Mouse (Mus musculus) Patski (cell line): ENCODE results near the gene AI467606. TPM values are rescaled to one million over a fixed set of nuclear protein-coding genes. Genes with fewer than 3 reads are reported as not detected.
A peak's percentile ranks its signal among the peaks of the same experiment; 100 is the strongest.

ENCODE experiments used
- ATAC-seq: fragments of 100-300 bp; one replicate; pipeline ENCODE4 v1.8.0; 2021
- CTCF ChIA-PET: fragments of 350-600 bp; sonication (Branson Sonifier 250); formaldehyde crosslinking; loops from one replicate; lab custom pipeline; 2022; ENCODE audit warnings: inconsistent platforms; lab: Charles Lee
- POLR2A ChIA-PET: fragments of 350-600 bp; sonication (Branson Sonifier 250); formaldehyde crosslinking; loops from one replicate; lab custom pipeline; 2022; ENCODE audit warnings: antibody characterized with exemption, inconsistent platforms; lab: Charles Lee
- DNase-seq: peaks from one replicate; pipeline ENCODE4 v3.0.0-alpha.2; 2011; ENCODE audit warnings: low read depth, low spot score
- H3K27me3 ChIP-seq: fragments of 371-371 bp; one replicate; pipeline ENCODE4 v1.5.1; 2021
- CTCF ChIP-seq: fragments of 100-300 bp; IDR thresholded peaks from one replicate; pipeline ENCODE4 v1.5.1; 2021
- in situ Hi-C: fragments of 300-500 bp; cut with MboI; formaldehyde crosslinking; loops from 3 replicates; pipeline ENCODE4 v1.11.1; 2018; ENCODE audit warnings: low pct_unique_long_range_greater_than_20kb, mixed read lengths
- polyA plus RNA-seq: library from polyadenylated mRNA; unstranded; gene quantifications from one replicate; pipeline ENCODE4 v1.2.3, GENCODE M21; 2021

AI467606 gene
- polyA plus RNA-seq: 0.71 TPM

- TF ChIP-seq CTCF: no peak
- ChIA-PET CTCF (no interaction called here), POLR2A (no interaction called here)
- no peaks in the 10 kb centered on the region for H3K27me3 ChIP-seq
- no peak for ATAC-seq
- in situ Hi-C loops: loop anchor here (5.0 to 10.0 kb wide), 2 partner anchors 34 to 127 kb away; no protein-coding TSS in a partner anchor
- DNase-seq: no peak
Measured at GRCm38 (mm10) chr7:127091114-127091896, at the start of gene AI467606. AI467606 (plus strand) TSS chr7:127091359.

- ATAC-seq: peak; percentile 84
- ChIA-PET POLR2A (interaction anchor here (0.8 to 1.9 kb wide), 5 partner anchors 10 to 29 kb away, joined by 3 to 5 read pairs (median 3); no protein-coding TSS in a partner anchor), CTCF (interaction anchor here (1.1 to 1.6 kb wide), 3 partner anchors 13 to 68 kb away, joined by 3 to 4 read pairs (median 3); no protein-coding TSS in a partner anchor)
- no peak for TF ChIP-seq CTCF
- in situ Hi-C loops: no loop called here
- H3K27me3 ChIP-seq: no peaks in the 10 kb centered on the region
- DNase-seq: peak; percentile 50
Measured at GRCm38 (mm10) chr7:127041851-127042672, 49.1 kb upstream of the AI467606 start, which contains the start of gene Kif22. Kif22 (minus strand) TSS chr7:127042471.

GRCm38 (mm10) chr7:127055026-127055585 lies 36.1 kb upstream of the AI467606 start:
- in situ Hi-C loops: loop anchor here (5.0 kb wide), 1 partner anchor 37 kb away; the partner anchor contains the start of gene AI467606

GRCm38 (mm10) chr7:127065538-127065937 lies 25.6 kb upstream of the AI467606 start:
- no peak for TF ChIP-seq CTCF
- in situ Hi-C loops: no loop called here
- no peaks in the 10 kb centered on the region for H3K27me3 ChIP-seq
- no peak for ATAC-seq
- DNase-seq: no peak
- ChIA-PET POLR2A (no interaction called here), CTCF (no interaction called here)

More at GRCm38 (mm10) chr7:127055026-127055585, 36.1 kb upstream of the AI467606 start:
- peaks cover 4% of the 10 kb centered on the region for H3K27me3 ChIP-seq
- ChIA-PET POLR2A (no interaction called here), CTCF (no interaction called here)
- DNase-seq (no peak), ATAC-seq (no peak)
- TF ChIP-seq CTCF: no peak

GRCm38 (mm10) chr7:127066317-127066716 lies 24.8 kb upstream of the AI467606 start:
- no peaks in the 10 kb centered on the region for H3K27me3 ChIP-seq
- DNase-seq (no peak), ATAC-seq (no peak)
- CTCF ChIA-PET: no interaction called here
- POLR2A ChIA-PET: no interaction called here
- in situ Hi-C loops: no loop called here
- TF ChIP-seq CTCF: no peak

GRCm38 (mm10) chr7:127070871-127071413 lies 20.2 kb upstream of the AI467606 start:
- H3K27me3 ChIP-seq: no peaks in the 10 kb centered on the region
- ChIA-PET CTCF (interaction anchor here (1.0 kb wide), 1 partner anchor 43 kb away, joined by 4 read pairs; no protein-coding TSS in a partner anchor), POLR2A (interaction anchor here (0.8 to 0.9 kb wide), 2 partner anchors 29 to 43 kb away, joined by 3 read pairs; partner anchors contain the start of gene Kif22)
- in situ Hi-C loops: no loop called here
- no peak for ATAC-seq
- TF ChIP-seq CTCF: no peak
- DNase-seq: no peak

- TF ChIP-seq CTCF: no peak
- no peaks in the 10 kb centered on the region for H3K27me3 ChIP-seq
- POLR2A ChIA-PET: interaction anchor here (0.6 kb wide), 2 partner anchors 56 to 705 kb away, joined by 4 to 6 read pairs; partner anchors contain the start of gene Pagr1a
- CTCF ChIA-PET: no interaction called here
- ATAC-seq (no peak), DNase-seq (no peak)
- in situ Hi-C loops: no loop called here
Measured at GRCm38 (mm10) chr7:127073221-127073620, 17.9 kb upstream of the AI467606 start.

- ATAC-seq: peak; percentile 17
- TF ChIP-seq CTCF: no peak
- ChIA-PET POLR2A (no interaction called here), CTCF (no interaction called here)
- no peaks in the 10 kb centered on the region for H3K27me3 ChIP-seq
- in situ Hi-C loops: no loop called here
- DNase-seq: peak; percentile 72
Measured at GRCm38 (mm10) chr7:127076188-127076587, 15.0 kb upstream of the AI467606 start.

- ChIA-PET CTCF (no interaction called here), POLR2A (no interaction called here)
- ATAC-seq: no peak
- in situ Hi-C loops: no loop called here
- no peaks in the 10 kb centered on the region for H3K27me3 ChIP-seq
- DNase-seq: no peak
- TF ChIP-seq CTCF: no peak
Measured at GRCm38 (mm10) chr7:127077692-127078091, 13.5 kb upstream of the AI467606 start.

GRCm38 (mm10) chr7:127080045-127080444 lies 11.1 kb upstream of the AI467606 start:
- no peaks in the 10 kb centered on the region for H3K27me3 ChIP-seq
- ATAC-seq: no peak
- CTCF ChIA-PET: no interaction called here
- DNase-seq: no peak
- no peak for TF ChIP-seq CTCF
- POLR2A ChIA-PET: no interaction called here
- in situ Hi-C loops: no loop called here
